Mouse (Mus musculus) small intestine, adult 2 months (tissue): ENCODE results near the gene Apobec3.

ENCODE experiments used
- CTCF ChIP-seq: fragments of 200-500 bp; IDR thresholded peaks from 2 replicates; pipeline ENCODE4 v1.5.1; 2012; ENCODE audit warnings: low read depth, mild to moderate bottlenecking, control low read depth, inconsistent platforms, low read length, moderate library complexity, mixed read lengths; ENCODE audit not compliant: insufficient replicate concordance, insufficient read length; ENCODE audit errors: extremely low read depth
- POLR2A ChIP-seq: fragments of 200-500 bp; IDR thresholded peaks from 2 replicates; pipeline ENCODE4 v1.6.1; 2012; ENCODE audit warnings: low read depth, mild to moderate bottlenecking, control low read depth, inconsistent platforms, low read length, moderate library complexity

GRCm38 (mm10) chr15:79884820-79885219 lies 6.6 kb upstream of the Apobec3 start:
- TF ChIP-seq CTCF (no peak), POLR2A (no peak)
